Mouse (Mus musculus) hindbrain, embryonic 15.5 days (tissue): ENCODE results near the gene Gm2000. TPM values are rescaled to one million over a fixed set of nuclear protein-coding genes. Genes with fewer than 3 reads are reported as not detected.

Source experiments
- ATAC-seq: fragments of 200-750 bp; cut with Nextera tagmentation; 2 replicates; pipeline ENCODE4 v1.8.0; 2017; ENCODE audit warnings: low read depth, moderate number of reproducible peaks, moderate TSS enrichment; ENCODE audit not compliant: low FRiP score
- H3K27ac ChIP-seq: fragments of 300-500 bp; sonication (generic); replicated peaks from 2 replicates; pipeline ENCODE4 v1.5.1; 2015; ENCODE audit warnings: mild to moderate bottlenecking, inconsistent platforms
- H3K27me3 ChIP-seq: fragments of 300-500 bp; sonication (generic); 2 replicates; pipeline ENCODE4 v1.6.1; 2015; ENCODE audit warnings: control low read depth, inconsistent platforms
- H3K36me3 ChIP-seq: fragments of 300-500 bp; sonication (generic); 2 replicates; pipeline ENCODE4 v1.6.1; 2015; ENCODE audit warnings: control low read depth, inconsistent platforms
- H3K4me1 ChIP-seq: fragments of 300-500 bp; sonication (generic); replicated peaks from 2 replicates; pipeline ENCODE4 v1.6.1; 2015; ENCODE audit warnings: control low read depth, inconsistent platforms
- H3K4me2 ChIP-seq: fragments of 300-500 bp; sonication (generic); 2 replicates; pipeline ENCODE4 v1.6.1; 2015; ENCODE audit warnings: moderate library complexity, mild to moderate bottlenecking, inconsistent platforms
- H3K4me3 ChIP-seq: fragments of 300-500 bp; sonication (generic); 2 replicates; pipeline ENCODE4 v1.5.1; 2015; ENCODE audit warnings: mild to moderate bottlenecking, inconsistent platforms
- H3K9ac ChIP-seq: fragments of 300-500 bp; sonication (generic); 2 replicates; pipeline ENCODE4 v1.6.1; 2015; ENCODE audit warnings: inconsistent platforms
- H3K9me3 ChIP-seq: fragments of 300-500 bp; sonication (generic); 2 replicates; pipeline ENCODE4 v1.6.1; 2016; ENCODE audit warnings: control low read depth, inconsistent platforms
- WGBS: fragments of 180-500 bp; shearing (Covaris S2); methylation state at CpG from one replicate; pipeline ENCODE4 v1.1.7; 2015; 5-methylcytosine and 5-hydroxymethylcytosine counted together
- polyA plus RNA-seq: library from polyadenylated mRNA; unstranded; fragments of >200 nt; fragmentation: Nextera tagmentation; extraction: Ambion mirVana; gene quantifications from 2 replicates; pipeline ENCODE4 v1.2.1, GENCODE M21; 2015

Gene Gm2000
- polyA plus RNA-seq, 1 experiment from 2014 or later: 525 TPM

DNA sequence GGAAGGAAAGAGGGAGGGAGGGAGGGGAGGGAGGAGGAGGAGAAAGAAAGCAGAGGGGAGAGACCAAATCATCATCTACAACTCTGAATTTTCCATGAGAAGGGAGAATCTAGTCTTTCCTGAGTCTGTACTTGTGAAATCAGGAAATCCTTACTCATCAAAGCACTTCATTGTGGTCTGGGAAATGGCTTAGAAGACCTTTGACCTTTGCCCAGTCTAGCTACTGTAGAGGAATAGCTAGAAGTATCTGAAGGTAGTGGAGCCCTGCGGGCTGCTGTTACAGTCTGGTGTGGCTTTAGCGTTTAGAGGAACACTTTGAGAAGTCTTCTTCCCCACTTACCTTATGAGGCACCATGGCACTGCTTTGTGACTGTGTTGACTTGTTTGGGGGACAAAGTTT lies 36.7 kb downstream of the Gm2000 start:
- WGBS: 66% methylated on average over 2 of the region's 2 CpGs
- H3K36me3 ChIP-seq: no peaks in the 10 kb centered on the region
- no peak for ATAC-seq

GRCm38 (mm10) chr1:156403251-156403650 lies 37.4 kb downstream of the Gm2000 start:
- Histone ChIP-seq H3K4me3 (no peak overlapping the region), H3K27me3 (no peaks in the 10 kb centered on the region), H3K4me2 (no peak overlapping the region), H3K9ac (no peak overlapping the region), H3K4me1 (no peaks in the 10 kb centered on the region), H3K27ac (no peak overlapping the region), H3K9me3 (no peaks in the 10 kb centered on the region), H3K36me3 (no peaks in the 10 kb centered on the region)
- ATAC-seq: no peak
- WGBS: 38% methylated on average over 10 of the region's 10 CpGs

More for the DNA sequence above, 36.7 kb downstream of the Gm2000 start:
- no peak overlapping the region for H3K4me2 ChIP-seq
- no peaks in the 10 kb centered on the region for H3K4me1 ChIP-seq
- H3K9me3 ChIP-seq: no peaks in the 10 kb centered on the region
- H3K27ac ChIP-seq: no peak overlapping the region
- H3K4me3 ChIP-seq: no peak overlapping the region
- no peaks in the 10 kb centered on the region for H3K27me3 ChIP-seq
- no peak overlapping the region for H3K9ac ChIP-seq

- 68% methylated on average over 3 of the region's 3 CpGs for WGBS
- no peak overlapping the region for H3K27ac ChIP-seq
- no peaks in the 10 kb centered on the region for H3K4me1 ChIP-seq
- no peaks in the 10 kb centered on the region for H3K9me3 ChIP-seq
- H3K4me2 ChIP-seq: no peak overlapping the region
- no peak for ATAC-seq
- H3K27me3 ChIP-seq: no peaks in the 10 kb centered on the region
- no peak overlapping the region for H3K4me3 ChIP-seq
- H3K36me3 ChIP-seq: no peaks in the 10 kb centered on the region
- no peak overlapping the region for H3K9ac ChIP-seq
Observed at GRCm38 (mm10) chr1:156408004-156408403, 42.2 kb downstream of the Gm2000 start.

DNA sequence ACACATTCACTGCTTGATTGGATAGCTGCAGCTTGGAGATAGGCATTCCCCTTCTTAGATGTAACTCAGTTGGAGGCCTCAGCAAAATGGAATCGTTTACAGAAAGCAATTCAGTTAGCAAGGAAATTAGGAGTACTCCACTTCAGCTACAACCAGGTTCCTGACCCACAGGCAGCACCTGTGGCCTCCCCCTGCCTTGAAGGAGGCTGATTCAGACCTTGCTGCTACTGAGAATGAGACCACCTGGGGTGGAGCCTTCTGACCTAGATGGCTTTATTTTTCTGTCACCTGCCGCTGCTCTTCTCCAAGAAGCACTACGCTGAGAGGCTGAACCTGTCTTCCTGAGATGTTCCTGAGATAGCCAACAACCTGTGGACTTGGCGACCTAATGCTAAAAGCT lies 42.7 kb downstream of the Gm2000 start:
- no peaks in the 10 kb centered on the region for H3K27me3 ChIP-seq
- H3K27ac ChIP-seq: no peak overlapping the region
- no peak overlapping the region for H3K4me2 ChIP-seq
- WGBS: 71% methylated on average over 4 of the region's 4 CpGs
- no peak for ATAC-seq
- no peak overlapping the region for H3K9ac ChIP-seq
- no peak overlapping the region for H3K4me3 ChIP-seq
- no peaks in the 10 kb centered on the region for H3K4me1 ChIP-seq
- H3K36me3 ChIP-seq: no peaks in the 10 kb centered on the region
- H3K9me3 ChIP-seq: no peaks in the 10 kb centered on the region

Other genes with a start within 250 kb of the Gm2000 start
- gene Fam163a, start 161.0 kb upstream of the Gm2000 start, polyA plus RNA-seq: 3.7 and 4.6 TPM in 2 replicates
- 0.88 and 1.3 TPM in 2 replicates for gene Tdrd5, start 62.4 kb upstream of the Gm2000 start, polyA plus RNA-seq
- 0.31 and 0.34 TPM in 2 replicates for gene Nphs2, start 55.3 kb upstream of the Gm2000 start, polyA plus RNA-seq
- gene Axdnd1, start 55.1 kb downstream of the Gm2000 start, polyA plus RNA-seq: 0.31 TPM in 2 replicates
- 11.3 and 11.7 TPM in 2 replicates for gene Soat1, start 108.3 kb downstream of the Gm2000 start, polyA plus RNA-seq
- 0.44 and 0.84 TPM in 2 replicates for gene Gm10031, start 158.0 kb downstream of the Gm2000 start, polyA plus RNA-seq
- 5.7 and 5.8 TPM in 2 replicates for gene Abl2, start 192.7 kb downstream of the Gm2000 start, polyA plus RNA-seq